Mouse (Mus musculus) stomach, postnatal 0 days (tissue): Measurements from ENCODE around the gene Ccdc163.

Experiments
- CTCF ChIP-seq: IDR thresholded peaks from 2 replicates; pipeline ENCODE4 v1.5.1; 2016; ENCODE audit warnings: antibody characterized with exemption, low read depth, mild to moderate bottlenecking, moderate library complexity
- EP300 ChIP-seq: optimal IDR thresholded peaks from 2 replicates; pipeline ENCODE3; 2016; ENCODE audit warnings: antibody characterized with exemption

- TF ChIP-seq EP300 = peak; percentile 99
- TF ChIP-seq CTCF = peak; percentile 89
These were observed 22.8 kb upstream of the Ccdc163 start, which contains the start of gene Prdx1 for GRCm38 (mm10) chr4:116685402-116686061.
